Mouse (Mus musculus) liver, embryonic 14.5 days (tissue): ENCODE measurements at regions not wholly inside any gene's neighbourhood (a gene's known extent, or its start where the extent isn't known, plus 50 kb on each side); places are given as distances from the start of the nearest gene placed in this dataset.

ENCODE experiments used
- CTCF ChIP-seq: IDR thresholded peaks from 2 replicates; pipeline ENCODE4 v1.5.1; 2016; ENCODE audit warnings: antibody characterized with exemption, low read depth, control low read depth
- EP300 ChIP-seq: IDR thresholded peaks from 2 replicates; pipeline ENCODE4 v1.6.1; 2016; ENCODE audit warnings: antibody characterized with exemption, low read depth

GRCm38 (mm10) chr11:52496908-52497307, 100.7 kb downstream of the 9530068E07Rik start:
- no peak for TF ChIP-seq EP300
- TF ChIP-seq CTCF: peak; percentile 59
